Comparison of ENCODE assay signal across 10 mouse cellular contexts in genomic region chr8:45715330-45716027, GRCm38 (mm10).
DNase-seq lines count a peak whose midpoint lies in the region; ATAC-seq and TF ChIP-seq lines count a peak whose summit lies in the region.
"Had no signal": no experiment of that assay in that cellular context is flagged by ENCODE, and none has a peak within 500 bp of the region (broad histone marks: within the 10 kb centered on the region; RNA-seq: fewer than 3 reads in every experiment).

No protein-coding gene starts in this region.

- no peaks in the 10 kb centered on the region for H3K9me3 ChIP-seq in heart, postnatal 0 days (replicated peaks; ENCODE audit: control insufficient read depth, low read length)
- H3K9me3 ChIP-seq in heart, embryonic 11.5 days (replicated peaks; ENCODE audit: control insufficient read depth, low read length): no peaks in the 10 kb centered on the region
- H3K9me3 ChIP-seq in forebrain, embryonic 16.5 days (ENCODE audit: control insufficient read depth, low read length): no peaks in the 10 kb centered on the region

- no peak overlapping the region for H3K9ac ChIP-seq in heart, postnatal 0 days (replicated peaks; ENCODE audit: low read depth, low read length)
- no peak overlapping the region for H3K9ac ChIP-seq in heart, embryonic 11.5 days (ENCODE audit: low read depth, low read length)
- H3K9ac ChIP-seq in forebrain, embryonic 16.5 days (replicated peaks; ENCODE audit: low read depth, low read length): no peak overlapping the region

- no peaks in the 10 kb centered on the region for H3K27me3 ChIP-seq in heart, postnatal 0 days (ENCODE audit: control insufficient read depth, insufficient read depth, low read length)
- no peaks in the 10 kb centered on the region for H3K27me3 ChIP-seq in heart, embryonic 11.5 days (ENCODE audit: control insufficient read depth, insufficient read depth, low read length)
- H3K27me3 ChIP-seq in forebrain, embryonic 16.5 days (replicated peaks; ENCODE audit: control insufficient read depth, insufficient read depth, low read length): no peaks in the 10 kb centered on the region

- no peak for ATAC-seq in heart, postnatal 0 days (ENCODE audit: insufficient read depth, low read depth)
- no peak for ATAC-seq in heart, embryonic 11.5 days (replicated peaks; ENCODE audit: insufficient number of reproducible peaks, low FRiP score, low TSS enrichment)
- ATAC-seq in forebrain, embryonic 16.5 days: peak; percentile 93

- no peak for TF ChIP-seq EP300 in heart, postnatal 0 days (IDR thresholded peaks at IDR 0.05; ENCODE audit: low read depth)

- TF ChIP-seq CTCF in heart, postnatal 0 days (IDR thresholded peaks at IDR 0.05; ENCODE audit: low read depth): no peak

- WGBS in heart, postnatal 0 days: 70% methylated on average over 13 of the region's 13 CpGs
- WGBS in heart, embryonic 11.5 days (ENCODE audit: insufficient replicate concordance): 76% methylated on average over 13 of the region's 13 CpGs
- WGBS in forebrain, embryonic 16.5 days: 31% methylated on average over 13 of the region's 13 CpGs

- peaks cover 34% of the 10 kb centered on the region for H3K36me3 ChIP-seq in heart, postnatal 0 days (replicated peaks; ENCODE audit: control insufficient read depth, insufficient read depth, low read length)
- H3K36me3 ChIP-seq in heart, embryonic 11.5 days (ENCODE audit: control insufficient read depth, insufficient read depth, low read length): peaks cover under 1% of the 10 kb centered on the region; the same call in 1 of the 2 replicates
- H3K36me3 ChIP-seq in forebrain, embryonic 16.5 days (ENCODE audit: control insufficient read depth, insufficient read depth): no peaks in the 10 kb centered on the region

- peaks cover 25% of the 10 kb centered on the region for H3K4me1 ChIP-seq in heart, postnatal 0 days (ENCODE audit: control insufficient read depth, insufficient read depth)
- H3K4me1 ChIP-seq in heart, embryonic 11.5 days (ENCODE audit: control insufficient read depth, insufficient read depth, low read length): no peaks in the 10 kb centered on the region
- peaks cover 22% of the 10 kb centered on the region for H3K4me1 ChIP-seq in forebrain, embryonic 16.5 days (replicated peaks; ENCODE audit: control insufficient read depth, insufficient read depth, low read length)

- no peak overlapping the region for H3K4me2 ChIP-seq in heart, postnatal 0 days (ENCODE audit: low read depth, low read length)
- H3K4me2 ChIP-seq in heart, embryonic 11.5 days: no peak overlapping the region
- no peak overlapping the region for H3K4me2 ChIP-seq in forebrain, embryonic 16.5 days (ENCODE audit: low read length)
- H3K4me2 ChIP-seq: liver, embryonic 11.5 days had no signal

- no peak overlapping the region for H3K4me3 ChIP-seq in heart, postnatal 0 days (ENCODE audit: low read depth, low read length)
- H3K4me3 ChIP-seq in heart, embryonic 11.5 days (ENCODE audit: low read depth, low read length): no peak overlapping the region
- no peak overlapping the region for H3K4me3 ChIP-seq in forebrain, embryonic 16.5 days (replicated peaks; ENCODE audit: low read length)

- peak overlapping the region; percentile 52; the same call in 1 of the 2 replicates for H3K27ac ChIP-seq in heart, postnatal 0 days (ENCODE audit: low read depth)
- H3K27ac ChIP-seq in heart, embryonic 11.5 days (ENCODE audit: low read depth, low read length): no peak overlapping the region
- H3K27ac ChIP-seq in forebrain, embryonic 16.5 days (ENCODE audit: low read length): peak overlapping the region; percentile 90

- no peak for DNase-seq in heart, postnatal 0 days (ENCODE audit: low spot score)
- peak; percentile 57 to 58 for DNase-seq in layer of hippocampus, postnatal 36 days
- peak; percentile 74 to 88 for DNase-seq in right cerebral cortex, postnatal 10 days (ENCODE audit: low spot score in 2 of 2)
- DNase-seq in lung, postnatal 25 days (ENCODE audit: low spot score): no peak
- DNase-seq in urinary bladder, postnatal 14 days (ENCODE audit: low spot score): no peak
- no peak for DNase-seq in gastrocnemius, postnatal 25 days
- DNase-seq: kidney, adult 9 months had no signal

Comparison
In these comparisons a context has a peak if more than half of its experiments do, and no peak if none do; other contexts are left out.
1. DNase-seq: peak in layer of hippocampus, postnatal 36 days (2 of 2) and right cerebral cortex, postnatal 10 days (2 of 2); none in heart, postnatal 0 days (single experiment), lung, postnatal 25 days (single experiment), urinary bladder, postnatal 14 days (single experiment) and gastrocnemius, postnatal 25 days (single experiment).